ENCODE assay signal across 13 mouse cellular contexts in genomic region chr6:125925861-125926260, GRCm38 (mm10).
A peak's percentile ranks its signal among the peaks of the same experiment; 100 is the strongest.
DNase-seq lines count a peak whose midpoint lies in the region.
"Had no signal": no experiment of that assay in that cellular context is flagged by ENCODE, and none has a peak within 500 bp of the region (broad histone marks: within the 10 kb centered on the region; RNA-seq: fewer than 3 reads in every experiment).

No protein-coding gene starts in this region.

- peak; percentile 90 for DNase-seq in heart, adult 11 months
- DNase-seq in heart, postnatal 4 days, result no peak
- DNase-seq: adrenal gland, adult 2 months; adrenal gland, adult 8-10 months; adrenal gland, postnatal 10 days; adrenal gland, postnatal 14 days; adrenal gland, postnatal 25 days; adrenal gland, postnatal 36 days; B cell, adult 2 months; cerebellum, adult 11 months; cerebellum, adult 11-12 months; cerebellum, adult 18-20 months; cerebellum, adult 2 months had no signal
